Mouse (Mus musculus) right cerebral cortex, adult 2 months (tissue): ENCODE measurements around the gene Cdk5rap3.

Experiments
- DNase-seq, 2 experiments: peaks; one replicate each; pipeline ENCODE4 v3.0.0; 2021 to 2022; ENCODE audit warnings: low spot score in 2 of 2

The Cdk5rap3 gene

GRCm38 (mm10) chr11:96899449-96900306 lies 16.6 kb downstream of the Cdk5rap3 start:
- no peak for DNase-seq

DNA sequence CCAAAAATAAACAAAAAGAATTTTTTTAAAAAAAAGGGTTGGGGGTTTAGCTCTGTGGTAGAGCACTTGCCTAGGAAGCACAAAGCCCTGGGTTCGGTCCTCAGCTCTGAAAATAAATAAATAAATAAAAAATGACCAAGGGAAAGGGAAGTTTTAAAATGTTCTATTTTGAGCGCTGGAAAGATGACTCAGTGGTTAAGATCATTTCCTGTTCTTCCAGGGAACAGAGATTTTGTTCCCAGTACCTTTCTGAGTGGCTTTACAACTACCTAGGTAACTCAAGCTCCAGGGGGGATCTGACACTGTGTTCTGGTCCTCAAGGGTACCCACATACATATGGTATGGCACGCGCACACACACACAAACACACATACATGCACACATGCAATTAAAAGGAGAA lies 20.4 kb downstream of the Cdk5rap3 start:
- no peak for DNase-seq

DNA sequence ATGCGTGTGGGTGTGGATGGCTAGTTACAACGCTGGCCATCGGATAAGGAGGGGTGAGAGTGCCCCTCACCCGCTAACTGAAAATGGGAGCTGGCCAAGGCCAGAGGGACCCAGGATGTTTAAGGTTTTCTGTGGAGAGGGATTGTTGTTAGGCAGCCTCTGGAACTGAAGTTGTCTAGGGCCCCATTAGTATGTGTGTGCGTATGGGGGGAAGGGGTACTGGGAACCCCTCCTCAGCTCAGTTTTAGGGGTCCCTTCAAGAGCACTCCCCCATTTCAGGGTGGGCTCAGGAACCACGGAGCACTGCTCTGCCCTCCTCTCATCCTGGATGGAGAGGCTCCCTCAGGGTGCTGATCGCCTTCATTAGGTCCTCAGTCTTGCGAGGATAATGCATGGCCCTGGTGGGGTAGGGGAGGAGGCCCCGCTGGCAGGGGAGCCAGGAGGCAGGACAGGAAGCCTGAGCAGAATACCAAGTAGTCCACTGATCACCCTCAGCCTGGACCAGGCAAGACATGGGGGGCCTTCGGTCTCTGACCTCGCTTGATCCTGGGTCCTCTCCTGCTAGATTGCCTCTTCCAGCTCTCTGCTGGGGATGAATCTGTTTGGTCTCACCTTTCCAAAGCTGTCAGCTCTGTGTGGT lies 23.0 kb downstream of the Cdk5rap3 start:
- no peak for DNase-seq

- no peak for DNase-seq
These were observed 24.3 kb downstream of the Cdk5rap3 start for GRCm38 (mm10) chr11:96891784-96892527.

DNA sequence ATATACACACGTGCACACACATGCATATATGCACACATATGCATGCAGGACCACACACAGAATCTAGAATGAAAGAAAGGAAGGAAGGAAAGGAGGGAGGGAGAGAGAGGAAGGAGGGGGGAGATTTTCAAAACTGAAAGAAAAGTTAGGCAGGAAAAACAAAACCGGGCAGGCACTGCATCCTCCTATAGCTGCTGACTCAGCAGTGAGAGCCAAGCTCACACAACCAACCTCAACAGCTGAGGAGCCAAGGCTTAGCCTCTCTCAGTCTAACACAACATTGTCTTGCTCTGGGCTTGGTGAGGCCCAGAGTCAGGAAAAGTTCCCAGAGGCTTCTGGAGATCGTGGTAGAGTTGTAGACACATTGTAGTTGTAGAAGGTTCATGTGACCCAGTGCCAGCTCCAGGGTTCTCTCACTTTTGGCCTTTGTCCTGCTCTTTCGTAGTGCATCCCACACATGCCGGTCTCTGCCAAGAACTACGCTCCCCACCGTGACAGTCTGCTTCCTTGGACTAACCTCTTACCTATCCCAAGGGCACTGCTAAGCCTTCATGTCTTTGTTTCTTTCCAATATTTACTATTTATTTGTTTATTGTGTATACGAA lies 29.3 kb downstream of the Cdk5rap3 start:
- no peak for DNase-seq

GRCm38 (mm10) chr11:96885901-96886340 lies 30.4 kb downstream of the Cdk5rap3 start:
- no peak for DNase-seq

- DNase-seq = no peak
These were observed 36.0 kb downstream of the Cdk5rap3 start for GRCm38 (mm10) chr11:96880296-96880695.

GRCm38 (mm10) chr11:96879359-96879758 lies 36.9 kb downstream of the Cdk5rap3 start:
- DNase-seq = no peak

DNA sequence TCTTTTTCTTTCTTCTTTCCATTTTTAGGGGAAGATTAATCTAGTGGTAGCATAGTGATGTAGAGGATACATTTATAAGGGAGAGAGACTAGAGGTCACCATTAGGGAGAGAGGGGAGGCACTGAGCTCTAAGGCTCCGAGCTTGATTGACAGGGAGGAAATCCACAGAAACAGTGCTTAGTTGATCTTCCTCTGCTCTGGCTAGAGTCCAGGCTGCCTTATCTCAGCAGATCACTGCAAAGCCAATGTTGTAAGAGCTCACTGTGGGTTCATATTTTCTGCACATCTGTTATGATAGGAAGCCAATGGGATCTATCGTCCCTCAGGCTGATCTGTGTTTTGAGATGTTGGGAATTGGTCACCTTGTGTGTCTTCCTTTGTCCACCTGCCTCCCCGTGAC lies 37.6 kb downstream of the Cdk5rap3 start:
- no peak for DNase-seq

DNA sequence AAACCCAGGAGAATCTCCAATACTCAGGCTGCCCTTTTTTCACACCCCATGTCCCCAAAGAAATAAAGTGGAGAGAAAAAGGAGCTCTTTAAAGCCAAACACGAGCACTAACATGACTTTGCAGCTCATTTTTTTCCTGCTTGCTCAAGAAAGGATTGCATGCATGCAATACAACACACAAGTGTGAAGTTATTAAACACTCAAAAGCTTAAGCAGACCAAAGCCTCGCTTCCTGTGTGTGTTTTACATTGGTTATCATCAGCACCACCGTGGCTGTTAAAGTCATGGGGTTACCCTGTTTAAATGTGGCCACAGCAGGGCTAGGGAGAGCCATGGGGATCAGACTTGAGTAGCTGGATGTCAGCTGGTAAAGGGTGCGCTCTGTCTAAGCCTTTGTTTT lies 39.2 kb downstream of the Cdk5rap3 start:
- no peak for DNase-seq

- peak; percentile 35 to 39 for DNase-seq
These were observed 39.8 kb downstream of the Cdk5rap3 start for GRCm38 (mm10) chr11:96876300-96877040.

GRCm38 (mm10) chr11:96875745-96876144 lies 40.6 kb downstream of the Cdk5rap3 start:
- peak; percentile 85 for DNase-seq

GRCm38 (mm10) chr11:96875270-96875669 lies 41.0 kb downstream of the Cdk5rap3 start:
- no peak for DNase-seq

DNA sequence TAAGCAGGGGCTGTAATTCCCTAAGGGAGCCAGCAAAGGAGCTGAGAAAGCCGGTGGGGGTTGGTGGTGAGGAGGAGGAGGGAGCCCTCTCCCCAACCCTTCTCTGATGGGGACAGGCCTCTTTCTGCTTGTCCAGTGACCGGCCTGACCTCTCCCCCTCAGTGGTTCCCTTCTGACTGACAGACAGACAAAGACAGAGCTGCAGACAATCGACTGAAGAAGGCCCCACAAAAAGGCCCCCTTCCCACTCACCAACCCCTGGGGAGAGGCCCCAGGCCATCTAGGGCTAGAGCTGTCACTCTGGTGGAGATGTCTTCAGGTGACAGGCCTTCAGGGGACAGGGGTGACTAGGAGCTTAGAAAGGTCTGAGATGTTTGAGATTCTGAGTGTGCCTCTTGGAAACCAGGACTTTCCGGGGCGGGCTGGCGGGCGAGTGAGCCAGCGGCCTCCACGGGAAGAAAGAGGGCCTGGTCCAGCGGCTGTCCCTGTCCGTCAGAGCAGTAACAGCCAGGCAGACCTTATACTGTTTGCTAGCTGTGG lies 42.6 kb downstream of the Cdk5rap3 start:
- DNase-seq = no peak

DNA sequence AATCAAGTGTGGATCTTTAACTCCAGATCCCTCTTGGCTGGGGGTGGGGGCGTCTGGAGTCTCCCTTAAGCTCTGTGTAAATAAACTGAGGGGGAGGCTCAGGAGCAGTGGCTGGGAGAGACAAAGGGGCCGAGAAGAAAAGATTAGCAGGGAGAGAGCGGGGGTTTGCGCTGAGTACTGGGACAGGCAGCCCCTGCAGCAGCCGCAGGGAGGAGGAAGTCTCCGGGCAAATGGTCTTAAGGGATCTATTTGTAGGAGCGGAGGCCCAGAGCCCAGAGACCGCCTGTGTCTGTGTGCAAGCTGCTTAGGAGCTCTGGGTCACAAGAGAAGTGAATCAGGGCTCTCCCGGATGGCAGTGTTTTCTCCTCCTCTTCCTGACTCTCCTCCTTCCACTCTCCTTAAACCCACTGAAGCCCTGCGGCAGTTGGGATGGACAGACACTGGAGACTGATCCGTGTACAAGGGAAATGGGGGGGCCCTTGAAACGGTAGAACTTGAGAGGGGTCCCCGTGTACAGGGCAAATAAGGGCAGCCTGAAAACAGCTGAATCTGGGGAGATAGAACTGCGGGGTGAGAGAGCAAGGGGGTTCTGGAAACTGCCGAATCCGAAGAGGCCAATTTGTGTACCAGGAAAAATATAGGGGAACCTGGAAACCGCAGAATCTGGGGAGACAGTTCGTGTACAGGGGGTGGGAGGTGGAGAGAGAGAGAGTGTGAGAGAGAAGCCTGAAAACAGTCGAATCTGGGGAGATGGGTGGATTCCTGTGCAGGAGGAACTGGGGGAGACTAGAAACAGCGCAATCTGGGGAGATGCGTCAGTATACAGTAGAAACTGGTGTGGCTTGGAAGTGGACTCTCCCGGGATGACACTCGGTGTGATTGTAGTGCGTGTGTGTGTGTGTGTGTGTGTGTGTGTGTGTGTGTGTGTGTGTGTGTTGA lies 43.6 kb downstream of the Cdk5rap3 start:
- peak in 1 of 2 experiments; percentile 20 for DNase-seq

DNA sequence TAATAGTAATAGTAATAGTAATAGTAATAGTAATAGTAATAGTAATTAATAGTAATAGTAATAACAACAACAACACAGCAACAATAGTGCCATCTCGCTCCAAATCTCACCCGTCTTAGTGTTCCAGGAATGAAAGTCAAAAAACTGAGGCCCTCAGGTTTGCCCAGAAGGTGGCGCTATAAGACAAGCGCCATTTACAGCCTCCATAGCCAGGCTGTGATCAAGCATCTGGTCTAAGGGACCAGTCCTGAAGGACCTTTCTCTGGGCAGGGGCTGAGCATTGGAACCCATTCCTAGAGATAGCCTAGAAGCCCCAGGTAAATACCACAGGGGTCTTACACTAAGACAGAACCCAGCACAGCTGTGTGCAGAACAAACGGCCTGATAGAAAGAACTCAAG lies 49.1 kb downstream of the Cdk5rap3 start:
- DNase-seq = peak; percentile 78 to 79

GRCm38 (mm10) chr11:96863206-96863995 lies 52.9 kb downstream of the Cdk5rap3 start:
- no peak for DNase-seq

DNA sequence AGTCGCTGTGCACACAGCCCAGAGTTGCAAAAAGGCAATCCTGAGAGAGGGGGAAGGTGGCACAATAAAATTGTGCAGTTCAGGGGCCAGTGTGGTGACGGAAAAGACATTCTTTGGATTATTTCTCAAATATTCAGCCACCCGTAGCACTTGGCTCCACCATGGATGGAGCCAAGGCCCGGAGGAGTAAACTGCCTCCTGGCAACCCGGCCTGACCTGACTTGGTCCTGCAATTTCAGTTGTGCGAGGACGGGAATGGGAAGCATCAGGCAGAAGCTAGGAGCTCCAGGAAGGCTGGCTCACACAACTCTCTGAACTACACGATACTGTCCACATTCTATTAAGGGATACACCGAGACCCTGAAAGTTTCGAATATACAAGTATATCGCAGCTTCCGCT lies 53.8 kb downstream of the Cdk5rap3 start:
- DNase-seq = no peak

- peak; percentile 92 to 95 for DNase-seq
These were observed 54.4 kb downstream of the Cdk5rap3 start for GRCm38 (mm10) chr11:96861878-96862289.
